Mouse (Mus musculus) spleen, embryonic (tissue): ENCODE measurements at regions not wholly inside any gene's neighbourhood (a gene's known extent, or its start where the extent isn't known, plus 50 kb on each side); places are given as distances from the start of the nearest gene placed in this dataset.

ENCODE experiments used
- CTCF ChIA-PET: fragments of 350-600 bp; sonication (Branson Sonifier 250); formaldehyde crosslinking; loops from one replicate; lab custom pipeline; 2022; lab: Charles Lee

DNA sequence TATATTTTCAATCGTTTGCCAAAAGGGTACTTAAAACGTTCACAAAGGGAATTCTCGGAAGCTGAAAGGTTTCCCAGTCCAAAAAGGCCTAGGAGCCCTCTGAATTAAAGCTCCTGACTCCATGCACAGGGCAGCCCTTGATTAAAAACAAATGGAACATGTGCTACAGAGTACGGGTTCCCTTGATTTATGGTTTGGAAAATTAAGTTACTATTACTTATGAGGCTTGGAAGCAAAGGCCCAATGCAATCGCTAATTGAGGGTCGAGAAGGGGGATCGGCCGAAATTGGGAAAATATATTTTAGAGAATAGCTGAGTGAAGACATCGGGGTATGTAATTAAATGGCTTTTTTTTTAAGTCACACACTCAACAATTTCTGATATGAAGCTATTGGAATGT, 219.0 kb upstream of the Sox9 start:
- CTCF ChIA-PET = no interaction called here

- CTCF ChIA-PET = no interaction called here
Observed at GRCm38 (mm10) chr11:112564706-112565215, 217.3 kb upstream of the Sox9 start.

DNA sequence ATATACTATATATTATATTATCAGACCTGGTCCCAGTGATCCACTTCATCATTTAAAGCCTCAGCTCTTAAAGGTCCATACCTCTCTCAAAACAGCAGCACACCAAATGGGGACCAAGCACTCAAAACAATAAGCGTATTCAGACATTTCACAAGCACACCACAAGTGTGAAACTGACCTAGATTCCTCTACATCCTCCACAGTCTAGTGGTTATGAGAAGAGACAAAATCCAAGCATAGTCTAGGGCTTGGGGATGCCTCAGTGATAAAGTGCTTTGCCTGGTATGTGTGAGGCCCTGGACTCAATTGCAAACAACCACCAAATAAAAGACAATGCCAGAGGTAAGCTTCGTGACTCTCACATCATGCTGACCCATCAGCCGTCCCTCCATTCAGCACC, 216.0 kb upstream of the Sox9 start:
- CTCF ChIA-PET = no interaction called here

DNA sequence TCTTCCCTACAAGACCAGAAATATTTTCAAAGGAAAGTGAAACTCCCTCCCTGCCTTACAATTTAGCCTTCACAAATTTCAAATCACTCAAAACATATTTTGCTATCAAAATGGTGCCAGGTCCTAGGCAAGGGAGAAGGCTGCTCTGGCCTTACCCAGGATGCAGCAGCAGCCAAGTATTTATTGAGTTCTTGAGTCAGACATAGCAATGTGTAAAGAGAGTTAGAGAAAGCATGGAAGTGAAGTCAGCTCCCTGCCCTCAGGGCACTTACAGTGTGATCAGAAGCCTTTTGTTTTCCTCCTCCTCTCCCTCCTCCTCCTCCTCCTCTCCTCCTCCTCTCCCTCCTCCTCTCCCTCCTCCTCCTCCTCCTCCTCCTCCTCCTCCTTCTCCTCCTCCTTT, 194.6 kb upstream of the Sox9 start:
- CTCF ChIA-PET = no interaction called here

DNA sequence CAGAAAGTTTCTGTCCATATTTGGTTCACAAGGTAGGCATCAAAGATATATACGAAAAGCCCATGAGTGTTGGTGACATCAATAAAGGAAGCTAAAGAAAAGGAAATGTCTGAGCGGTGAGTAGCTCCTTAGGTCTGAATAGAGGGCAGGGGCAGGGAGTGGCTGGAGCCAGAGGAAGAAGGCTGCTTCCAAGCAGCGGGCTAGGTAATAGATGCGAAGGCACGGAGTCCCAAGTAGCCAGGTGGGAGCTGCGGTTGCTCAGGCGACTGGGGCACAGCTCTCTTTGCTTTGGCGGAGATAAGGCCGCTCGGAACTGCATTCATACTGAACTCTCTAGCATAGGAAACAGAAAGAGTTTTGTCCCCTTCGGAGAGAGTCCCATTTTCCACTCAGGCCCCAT, 193.9 kb upstream of the Sox9 start:
- CTCF ChIA-PET = no interaction called here

DNA sequence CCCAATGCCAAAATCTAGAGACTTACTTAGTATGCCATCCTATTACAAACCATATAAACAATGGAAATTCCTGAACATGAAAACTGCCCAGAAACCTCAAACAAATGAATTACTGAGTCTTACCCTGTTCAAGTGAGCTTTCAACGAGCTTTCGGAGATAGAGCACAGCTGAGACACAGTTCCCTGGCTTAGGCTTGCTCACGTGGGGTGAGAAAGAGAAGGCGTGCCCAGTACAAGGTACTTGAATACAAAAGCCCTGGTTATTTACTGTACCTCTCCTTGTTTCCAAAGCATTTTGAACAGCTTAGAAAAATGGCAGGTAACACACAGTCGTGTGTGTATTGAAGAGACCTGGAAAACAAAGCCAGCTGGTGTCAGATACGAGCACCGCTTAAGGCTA, 191.8 kb upstream of the Sox9 start:
- CTCF ChIA-PET = no interaction called here

- CTCF ChIA-PET = no interaction called here
Observed at GRCm38 (mm10) chr11:112592411-112593020, 189.5 kb upstream of the Sox9 start.

- CTCF ChIA-PET = no interaction called here
Observed at GRCm38 (mm10) chr11:112593821-112594220, 188.2 kb upstream of the Sox9 start.

DNA sequence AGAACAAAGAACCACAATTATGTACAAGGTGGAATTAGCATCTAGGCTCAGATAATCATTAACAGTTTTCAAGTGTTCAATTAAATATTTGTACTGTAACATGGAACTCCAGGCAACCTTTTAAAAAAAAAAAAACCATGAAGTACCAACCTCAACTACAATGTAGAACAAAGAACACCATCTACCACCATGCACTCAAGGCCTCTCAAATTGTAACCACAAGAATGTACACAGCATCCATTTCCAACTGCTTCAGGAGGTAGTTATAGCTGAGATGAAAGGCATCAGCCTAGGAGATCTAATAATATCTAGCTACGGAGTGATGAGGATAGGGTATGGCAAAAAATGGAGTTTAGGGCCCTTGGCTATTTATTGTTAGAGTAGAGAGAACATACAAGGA, 174.7 kb upstream of the Sox9 start:
- CTCF ChIA-PET = no interaction called here

DNA sequence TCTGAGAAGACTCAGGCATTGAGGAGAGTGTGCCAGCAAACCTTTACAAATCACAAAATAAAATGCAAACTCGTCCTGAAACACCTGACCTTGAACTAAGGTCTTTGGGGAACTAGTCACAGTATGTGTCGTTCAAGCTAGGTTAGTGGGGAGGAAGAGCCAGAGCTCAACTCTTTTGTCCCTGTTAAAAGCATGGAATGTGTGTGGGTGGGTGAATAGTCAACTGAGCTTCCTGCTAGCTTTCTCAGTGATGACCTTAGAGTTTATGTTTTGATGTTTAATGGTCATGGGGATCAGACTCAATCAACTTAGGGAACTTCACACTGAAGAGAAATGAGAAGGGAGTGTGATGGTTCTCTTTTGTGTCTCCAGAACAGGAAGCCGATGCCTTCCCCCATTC, 172.7 kb upstream of the Sox9 start:
- CTCF ChIA-PET = no interaction called here

GRCm38 (mm10) chr11:112611073-112611472, 171.0 kb upstream of the Sox9 start:
- CTCF ChIA-PET = no interaction called here

DNA sequence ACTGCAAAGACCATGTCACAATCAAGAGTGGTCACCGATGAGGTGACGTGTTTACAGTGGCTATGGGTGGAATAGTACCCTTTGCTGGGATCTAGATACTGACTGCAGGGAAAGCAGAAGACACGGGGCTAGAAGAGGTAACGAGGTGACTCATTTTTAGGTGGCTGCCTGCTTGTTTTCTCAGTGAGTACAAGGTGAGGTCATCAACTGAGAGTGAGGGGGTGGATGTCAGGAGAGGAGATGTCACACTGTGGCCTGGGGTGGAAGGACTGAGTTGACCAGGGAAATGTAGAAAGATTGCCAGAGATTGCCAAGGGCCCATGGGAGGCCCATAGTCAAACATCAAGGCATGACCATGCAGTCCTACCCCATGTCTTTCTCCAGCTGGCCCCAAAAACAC, 166.4 kb upstream of the Sox9 start:
- CTCF ChIA-PET = no interaction called here

DNA sequence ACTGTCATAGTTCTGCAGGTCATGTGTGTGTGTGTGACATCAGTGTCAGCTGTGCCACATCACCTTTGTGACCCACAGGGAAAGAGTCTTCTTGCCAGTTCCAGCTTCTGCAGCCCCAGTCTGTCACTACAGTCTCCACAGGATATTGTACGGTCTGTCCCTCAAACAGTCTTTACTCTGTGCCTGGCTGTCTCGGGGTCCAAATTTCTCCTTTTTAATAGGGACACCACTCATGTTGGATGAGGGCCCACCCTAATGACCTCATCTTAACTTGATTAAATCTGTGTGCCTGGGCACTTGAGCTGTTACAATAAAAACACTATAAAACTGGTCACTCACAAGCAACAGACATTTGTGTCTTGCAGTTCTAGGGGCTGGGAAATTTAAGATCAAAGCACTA, 165.1 kb upstream of the Sox9 start:
- CTCF ChIA-PET = no interaction called here

GRCm38 (mm10) chr11:112620916-112621315, 161.1 kb upstream of the Sox9 start:
- CTCF ChIA-PET = no interaction called here

GRCm38 (mm10) chr11:112621385-112622120, 160.5 kb upstream of the Sox9 start:
- CTCF ChIA-PET = no interaction called here

DNA sequence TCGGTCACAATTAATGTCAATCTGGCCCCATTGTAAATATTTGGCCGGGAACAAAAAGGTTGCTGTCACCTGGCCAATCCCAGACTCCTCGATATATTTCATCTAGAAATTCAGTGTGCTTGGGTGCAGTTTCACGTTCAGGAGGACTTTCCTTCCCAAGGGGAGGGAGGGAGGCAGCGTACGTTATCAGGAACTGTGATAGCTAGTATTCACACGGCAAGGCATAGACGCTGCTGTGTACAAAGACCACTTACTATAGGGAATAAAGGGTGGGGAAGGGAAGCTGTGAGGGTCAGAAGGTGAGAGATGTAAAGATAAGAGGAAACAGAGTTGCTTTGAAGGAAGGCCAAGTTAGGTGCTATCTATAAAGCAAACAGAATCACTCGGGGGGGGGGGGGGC, 132.7 kb upstream of the Sox9 start:
- CTCF ChIA-PET = no interaction called here

GRCm38 (mm10) chr11:112657410-112658159, 124.4 kb upstream of the Sox9 start:
- CTCF ChIA-PET = no interaction called here

- CTCF ChIA-PET = no interaction called here
Observed at GRCm38 (mm10) chr11:112659911-112660310, 122.1 kb upstream of the Sox9 start.

GRCm38 (mm10) chr11:112661426-112661825, 120.6 kb upstream of the Sox9 start:
- CTCF ChIA-PET = no interaction called here

- CTCF ChIA-PET = no interaction called here
Observed at GRCm38 (mm10) chr11:112667311-112667710, 114.7 kb upstream of the Sox9 start.

- CTCF ChIA-PET = no interaction called here
Observed at GRCm38 (mm10) chr11:112672086-112672485, 109.9 kb upstream of the Sox9 start.

- CTCF ChIA-PET = no interaction called here
Observed at GRCm38 (mm10) chr11:112690047-112690446, 92.0 kb upstream of the Sox9 start.

- CTCF ChIA-PET = no interaction called here
Observed at GRCm38 (mm10) chr11:112706091-112706490, 75.9 kb upstream of the Sox9 start.
